Mouse (Mus musculus) brain, embryonic 14.5 days (tissue): ENCODE results near the gene Glod4.

Experiments
- CTCF ChIP-seq: fragments of 200-500 bp; IDR thresholded peaks from 2 replicates; pipeline ENCODE4 v1.5.1; 2012; ENCODE audit warnings: inconsistent platforms, mild to moderate bottlenecking, moderate library complexity, borderline replicate concordance; ENCODE audit not compliant: insufficient read depth, insufficient read length; ENCODE audit errors: extremely low read depth
- POLR2A ChIP-seq: fragments of 200-500 bp; IDR thresholded peaks from 2 replicates; pipeline ENCODE4 v1.6.1; 2012; ENCODE audit warnings: mild to moderate bottlenecking, inconsistent platforms, borderline replicate concordance; ENCODE audit not compliant: poor library complexity, insufficient read depth, insufficient read length, severe bottlenecking; ENCODE audit errors: extremely low read depth

DNA sequence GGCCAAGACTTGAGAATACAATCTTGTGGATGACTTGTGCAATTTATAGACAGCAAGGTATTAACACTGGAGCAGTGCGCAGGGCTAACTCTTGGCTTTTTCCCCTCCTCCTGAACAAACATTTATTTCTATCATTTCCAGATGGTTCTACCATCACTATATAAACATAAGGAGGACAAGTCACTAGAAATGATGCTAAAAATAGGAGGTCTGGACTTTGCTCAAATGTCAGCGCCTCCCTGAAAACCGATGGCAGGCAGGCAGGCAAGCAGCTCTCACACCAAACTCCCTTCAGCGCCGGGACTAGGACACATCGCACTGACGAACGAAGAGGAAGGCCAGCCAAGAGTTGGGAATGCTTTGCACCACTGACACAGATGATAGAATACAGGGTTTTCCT, 118.1 kb downstream of the Glod4 start:
- no peak for TF ChIP-seq CTCF
- no peak for TF ChIP-seq POLR2A
